Comparison of ENCODE assay signal across 18 mouse cellular contexts in genomic region chr9:61667453-61668074, GRCm38 (mm10).
DNase-seq lines count a peak whose midpoint lies in the region; ATAC-seq and TF ChIP-seq lines count a peak whose summit lies in the region.
"Had no signal": no experiment of that assay in that cellular context is flagged by ENCODE, and none has a peak within 500 bp of the region (broad histone marks: within the 10 kb centered on the region; RNA-seq: fewer than 3 reads in every experiment).

No protein-coding gene starts in this region.

- ATAC-seq in inflammation-experienced regulatory T-cells, adult 6 months: peak; percentile 48
- ATAC-seq: hindbrain, embryonic 16.5 days had no signal

- H3K27me3 ChIP-seq in MEL (ENCODE audit: control insufficient read depth in 1 of 2, insufficient read depth in 2 of 2, low read length in 2 of 2): no peaks in the 10 kb centered on the region
- H3K27me3 ChIP-seq: neural tube, embryonic 13.5 days had no signal

- peak; percentile 46 for DNase-seq in 416B (ENCODE audit: low read depth)
- peak; percentile 77 for DNase-seq in CD4-positive helper T cell, adult 2 months (ENCODE audit: low read depth, low spot score)
- peak; percentile 17 for DNase-seq in MEL (ENCODE audit: low read depth, low spot score)
- no peak for DNase-seq in gastrocnemius, postnatal 14 days
- DNase-seq in thymus, postnatal 25 days: no peak
- DNase-seq in cerebellum, postnatal 4 days (ENCODE audit: low spot score in 2 of 2): no peak
- DNase-seq: adrenal gland, postnatal 14 days; cerebellum, adult 2 months; heart, postnatal 36 days; kidney, adult 2 months; kidney, postnatal 14 days; lung, postnatal 10 days; right cerebral cortex, postnatal 25 days had no signal

- H3K27ac ChIP-seq in MEL (ENCODE audit: control insufficient read depth, low read depth, low read length): peak overlapping the region; percentile 72
- H3K27ac ChIP-seq: embryonic facial prominence, embryonic 13.5 days; neural tube, embryonic 13.5 days had no signal

- no peak overlapping the region for H3K4me3 ChIP-seq in MEL (ENCODE audit: control insufficient read depth in 1 of 2, insufficient read depth in 1 of 2, low read depth in 2 of 2, low read length in 2 of 2)
- H3K4me3 ChIP-seq: embryonic facial prominence, embryonic 13.5 days; neural tube, embryonic 13.5 days had no signal

- peaks cover 34 to 71% of the 10 kb centered on the region in 2 experiments for H3K4me1 ChIP-seq in MEL (ENCODE audit: control insufficient read depth in 1 of 2, insufficient read depth in 2 of 2, low read length in 2 of 2)
- H3K4me1 ChIP-seq: neural tube, embryonic 13.5 days had no signal

- no peak for TF ChIP-seq RAD21 in MEL (IDR thresholded peaks at IDR 0.05; ENCODE audit: low read depth, low read length)

- intact Hi-C loops in gastrocnemius, postnatal 14 days (cut with DNase I; ENCODE audit: low total_unique reads): no loop called here

- no peak for TF ChIP-seq CTCF in MEL (IDR thresholded peaks at IDR 0.05 in 2 of 3, conservative IDR thresholded peaks at IDR 0.05 in 1 of 3; ENCODE audit: control insufficient read depth in 1 of 3, insufficient read depth in 1 of 3, low read depth in 2 of 3, low read length in 3 of 3, poor library complexity in 1 of 3, severe bottlenecking in 1 of 3)

- no peak for TF ChIP-seq EP300 in MEL (IDR thresholded peaks at IDR 0.05; ENCODE audit: low read depth in 1 of 2, low read length in 2 of 2)

- no peak for TF ChIP-seq POLR2A in MEL (IDR thresholded peaks at IDR 0.05; ENCODE audit: control insufficient read depth in 1 of 2, insufficient read depth in 1 of 2, low read depth in 1 of 2, low read length in 2 of 2, poor library complexity in 1 of 2)

- no peaks in the 10 kb centered on the region for H3K9me3 ChIP-seq in MEL (replicated peaks; ENCODE audit: insufficient read depth, low read length)
- H3K9me3 ChIP-seq: G1E; neural tube, embryonic 13.5 days had no signal

- no peaks in the 10 kb centered on the region; the same call in 1 of the 2 replicates for H3K79me2 ChIP-seq in MEL (ENCODE audit: control insufficient read depth, insufficient read depth, low read length, poor library complexity)

- 0 out of 2 replicates have a peak overlapping the region, but pooled peaks have one; percentile 2 for H3K9ac ChIP-seq in MEL (ENCODE audit: control insufficient read depth, low read depth, low read length, poor library complexity, severe bottlenecking)
- H3K9ac ChIP-seq: embryonic facial prominence, embryonic 13.5 days; neural tube, embryonic 13.5 days had no signal

- H3K36me3 ChIP-seq in MEL (ENCODE audit: control insufficient read depth in 1 of 2, insufficient read depth in 2 of 2, low read length in 2 of 2): peaks cover 0 to 47% of the 10 kb centered on the region in 2 experiments; a peak in 2 of 4 replicates
- H3K36me3 ChIP-seq: embryonic facial prominence, embryonic 13.5 days; G1E; neural tube, embryonic 13.5 days had no signal

TF ChIP-seq in MEL, 35 proteins besides CTCF, POLR2A, EP300 and RAD21:
- TF ChIP-seq TBP (IDR thresholded peaks at IDR 0.05; ENCODE audit: low read depth, low read length) (no peak), CHD1 (IDR thresholded peaks at IDR 0.05; ENCODE audit: low read depth, low read length) (no peak), NRF1 (IDR thresholded peaks at IDR 0.05; ENCODE audit: insufficient read depth, low read depth, low read length, poor library complexity, severe bottlenecking) (no peak), GATA1 (IDR thresholded peaks at IDR 0.05; ENCODE audit: low read depth, low read length) (no peak), ZC3H11A (IDR thresholded peaks at IDR 0.05; ENCODE audit: low read depth, low read length) (no peak), MAZ (IDR thresholded peaks at IDR 0.05; ENCODE audit: low read depth, low read length) (no peak), ZMIZ1 (IDR thresholded peaks at IDR 0.05; ENCODE audit: low read depth, low read length) (no peak), JUND (IDR thresholded peaks at IDR 0.05; ENCODE audit: low read depth, low read length) (no peak)

Comparison
In these comparisons a context has a peak if more than half of its experiments do, and no peak if none do; other contexts are left out.
1. DNase-seq: peak in 416B (single experiment), CD4-positive helper T cell, adult 2 months (single experiment) and MEL (single experiment); none in gastrocnemius, postnatal 14 days (single experiment), thymus, postnatal 25 days (single experiment) and cerebellum, postnatal 4 days (0 of 2).